Mouse (Mus musculus) kidney, postnatal 4 days (tissue): ENCODE measurements around the gene Ccdc137.

Experiments used
- DNase-seq, 2 experiments: peaks; one replicate each; pipeline ENCODE4 v3.0.0; 2021; ENCODE audit warnings: mixed read lengths in 2 of 2

Gene Ccdc137

GRCm38 (mm10) chr11:120463536-120463935, 5.6 kb downstream of the Ccdc137 start:
- DNase-seq = no peak

- DNase-seq = no peak
Observed at GRCm38 (mm10) chr11:120464365-120464764, 6.5 kb downstream of the Ccdc137 start.

- no peak for DNase-seq
Observed at GRCm38 (mm10) chr11:120465521-120465920, 7.6 kb downstream of the Ccdc137 start.

GRCm38 (mm10) chr11:120467051-120467735, 9.3 kb downstream of the Ccdc137 start, which contains the start of gene Arl16:
TSS of gene Arl16 (minus strand) at chr11:120467607.
- peak; percentile 95 to 97 for DNase-seq

GRCm38 (mm10) chr11:120467736-120468092, 9.8 kb downstream of the Ccdc137 start:
- no peak for DNase-seq

- no peak for DNase-seq
Observed at GRCm38 (mm10) chr11:120472052-120472451, 14.1 kb downstream of the Ccdc137 start.

GRCm38 (mm10) chr11:120483448-120483934, 25.6 kb downstream of the Ccdc137 start:
- no peak for DNase-seq

- peak; percentile 93 to 94 for DNase-seq
Observed at GRCm38 (mm10) chr11:120484265-120484981, 26.5 kb downstream of the Ccdc137 start, which contains the start of gene Mrpl12. TSS of gene Mrpl12 (plus strand) at chr11:120484613.

GRCm38 (mm10) chr11:120485251-120485650, 27.3 kb downstream of the Ccdc137 start:
- no peak for DNase-seq

GRCm38 (mm10) chr11:120488516-120488915, 30.6 kb downstream of the Ccdc137 start:
- DNase-seq = no peak

GRCm38 (mm10) chr11:120489054-120489761, 31.3 kb downstream of the Ccdc137 start:
- DNase-seq = peak; percentile 66 to 80

GRCm38 (mm10) chr11:120490291-120491046, 32.6 kb downstream of the Ccdc137 start:
- no peak for DNase-seq

- peak; percentile 91 to 95 for DNase-seq
Observed at GRCm38 (mm10) chr11:120491317-120492023, 33.6 kb downstream of the Ccdc137 start, which contains the start of gene Slc25a10. TSS of gene Slc25a10 (plus strand) at chr11:120491840.

GRCm38 (mm10) chr11:120492024-120492877, 34.3 kb downstream of the Ccdc137 start:
- DNase-seq = peak; percentile 61 to 72

- no peak for DNase-seq
Observed at GRCm38 (mm10) chr11:120492878-120493203, 34.9 kb downstream of the Ccdc137 start.

GRCm38 (mm10) chr11:120493351-120493750, 35.4 kb downstream of the Ccdc137 start:
- DNase-seq = peak in 1 of 2 experiments; percentile 40

- DNase-seq = no peak
Observed at GRCm38 (mm10) chr11:120493911-120494310, 36.0 kb downstream of the Ccdc137 start.

GRCm38 (mm10) chr11:120497436-120497835, 39.5 kb downstream of the Ccdc137 start:
- DNase-seq = no peak

GRCm38 (mm10) chr11:120498226-120498625, 40.3 kb downstream of the Ccdc137 start:
- DNase-seq = no peak

- DNase-seq = no peak
Observed at GRCm38 (mm10) chr11:120498891-120499290, 41.0 kb downstream of the Ccdc137 start.

- DNase-seq = no peak
Observed at GRCm38 (mm10) chr11:120499894-120500293, 42.0 kb downstream of the Ccdc137 start.
